Mouse (Mus musculus): ENCODE measurements around the gene Rrp9. TPM values are rescaled to one million over a fixed set of nuclear protein-coding genes. Genes with fewer than 3 reads are reported as not detected.

The Rrp9 gene
- total RNA-seq, 2 experiments from 2014 or later: 3.5 to 6.4 TPM

DNA sequence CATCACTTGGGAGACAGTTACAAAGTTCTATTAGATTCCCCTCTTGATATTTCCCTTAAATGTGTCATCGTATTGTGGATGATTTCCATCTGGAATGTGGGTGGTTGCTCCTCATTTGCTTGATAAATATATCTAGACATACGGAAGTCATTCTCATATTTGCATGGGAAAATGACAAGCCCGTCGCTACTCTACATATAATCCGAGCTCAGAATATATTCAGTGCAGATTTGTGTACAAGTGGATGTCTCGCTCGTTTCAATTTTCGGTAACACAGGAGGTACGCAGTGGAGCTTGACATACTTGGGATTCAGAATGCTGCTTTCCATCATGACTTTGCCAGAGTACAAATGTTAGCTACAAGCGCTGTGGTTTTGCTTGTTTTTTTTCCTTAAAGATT lies 33.6 kb downstream of the Rrp9 start:
- ATAC-seq (replicated peaks; ENCODE audit: low FRiP score, poor library complexity, severe bottlenecking): no peak

- no peak for ATAC-seq (replicated peaks; ENCODE audit: low FRiP score, poor library complexity, severe bottlenecking)
Observed at GRCm38 (mm10) chr9:106512729-106513450, 37.1 kb downstream of the Rrp9 start.

DNA sequence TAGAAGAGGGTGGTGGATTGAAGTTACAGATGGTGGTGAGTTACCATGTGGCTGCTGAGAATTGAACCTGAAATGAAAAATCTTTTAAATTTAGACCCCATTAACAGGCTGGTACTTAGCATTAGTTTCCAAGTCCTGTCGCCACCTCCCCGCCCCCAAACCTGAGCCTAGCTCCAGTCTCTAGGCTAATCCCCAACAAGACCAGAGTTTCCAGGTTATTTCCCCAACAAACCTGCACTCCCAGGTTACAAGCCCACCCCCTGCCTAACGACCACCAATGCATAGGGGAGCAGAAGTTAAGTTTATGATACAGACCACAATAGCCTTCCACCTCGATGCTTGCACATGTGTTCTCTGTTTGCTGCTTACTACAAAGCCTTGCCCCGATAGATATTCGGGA lies 37.8 kb downstream of the Rrp9 start:
- ATAC-seq (replicated peaks; ENCODE audit: low FRiP score, poor library complexity, severe bottlenecking): no peak

GRCm38 (mm10) chr9:106514273-106514672 lies 38.5 kb downstream of the Rrp9 start, which contains the start of gene Iqcf5:
TSS of gene Iqcf5 (plus strand) at chr9:106514573.
- no peak for ATAC-seq (replicated peaks; ENCODE audit: low FRiP score, poor library complexity, severe bottlenecking)

DNA sequence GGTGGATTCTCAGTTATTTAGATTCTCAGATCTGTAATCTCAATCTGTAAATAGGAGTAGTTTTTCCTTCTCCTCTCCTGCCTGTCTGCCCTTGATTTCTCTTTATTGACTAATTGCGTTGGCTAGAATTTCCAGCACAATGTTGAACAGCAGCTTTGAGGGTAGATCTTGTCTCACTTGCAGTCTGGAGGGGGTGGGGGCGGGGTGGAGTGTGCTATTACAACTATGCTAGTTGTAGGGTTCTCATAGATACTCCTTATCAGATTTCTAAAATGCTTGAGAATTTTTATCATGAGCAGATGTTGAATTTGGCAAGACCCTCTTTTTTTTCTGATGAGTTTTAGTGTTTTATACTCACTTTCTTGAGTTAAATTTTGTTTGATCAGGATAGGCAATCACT lies 43.7 kb downstream of the Rrp9 start:
- ATAC-seq (replicated peaks; ENCODE audit: low FRiP score, poor library complexity, severe bottlenecking): no peak

DNA sequence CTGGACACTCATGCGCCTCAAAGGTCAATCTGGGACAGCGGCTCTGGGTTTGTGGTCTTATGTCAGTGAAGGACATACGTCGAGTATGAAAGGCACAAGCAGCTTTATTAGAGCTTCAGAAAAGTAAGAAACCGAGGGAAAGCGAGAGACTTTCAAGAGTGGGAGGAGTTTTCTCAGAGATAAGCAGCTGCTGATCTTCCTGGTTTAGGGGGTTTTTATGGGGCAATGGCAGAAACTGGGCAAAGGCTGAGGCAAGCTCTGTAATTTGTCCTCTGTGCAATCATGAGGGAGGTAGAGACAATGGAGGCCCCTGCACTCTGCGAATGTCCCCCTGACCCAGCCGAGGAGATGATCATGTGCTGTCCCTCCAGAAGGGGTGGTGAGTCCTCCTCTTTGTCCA lies 44.1 kb downstream of the Rrp9 start:
- no peak for ATAC-seq (replicated peaks; ENCODE audit: low FRiP score, poor library complexity, severe bottlenecking)

DNA sequence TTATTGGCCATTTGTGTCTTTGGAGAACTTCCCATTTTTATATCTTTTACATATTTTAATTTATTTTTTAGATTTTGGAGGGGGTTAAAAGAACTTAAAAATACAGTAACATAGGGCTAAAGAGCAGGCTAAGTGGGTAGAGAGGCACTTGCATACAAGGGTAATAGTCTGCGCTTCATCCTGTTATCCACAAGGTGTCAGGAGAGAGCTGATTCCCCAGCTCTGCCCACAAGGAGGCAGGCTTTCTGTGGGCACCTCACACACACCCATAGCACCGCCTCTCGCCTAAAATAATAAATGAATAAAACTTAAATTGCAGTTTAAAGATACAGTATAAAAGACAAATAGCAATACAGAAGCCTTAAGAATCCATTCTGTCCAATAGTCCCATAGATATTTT lies 56.1 kb downstream of the Rrp9 start:
- ATAC-seq (replicated peaks; ENCODE audit: low FRiP score, poor library complexity, severe bottlenecking): peak; percentile 82

- no peak for ATAC-seq (replicated peaks; ENCODE audit: low FRiP score, poor library complexity, severe bottlenecking)
Observed at GRCm38 (mm10) chr9:106534296-106534695, 58.5 kb downstream of the Rrp9 start.

- ATAC-seq (replicated peaks; ENCODE audit: low FRiP score, poor library complexity, severe bottlenecking): no peak
Observed at GRCm38 (mm10) chr9:106534975-106535374, 59.2 kb downstream of the Rrp9 start.

Other genes starting within 250 kb of the Rrp9 start
- gene Alas1, start 227.3 kb upstream of the Rrp9 start, total RNA-seq (2015; ENCODE audit: low replicate concordance): 72.5 and 82.2 TPM in 2 replicates
- 51.7 and 126 TPM in 2 replicates for gene Alas1, start 227.3 kb upstream of the Rrp9 start, total RNA-seq (2017; ENCODE audit: low replicate concordance)
- gene Poc1a, start 194.9 kb upstream of the Rrp9 start, total RNA-seq (2015; ENCODE audit: low replicate concordance): 3.5 and 4.4 TPM in 2 replicates
- gene Poc1a, start 194.9 kb upstream of the Rrp9 start, total RNA-seq (2017; ENCODE audit: low replicate concordance): 5.0 and 10.6 TPM in 2 replicates
- 17.5 and 19.9 TPM in 2 replicates for gene Dusp7, start 107.3 kb upstream of the Rrp9 start, total RNA-seq (2015; ENCODE audit: low replicate concordance)
- gene Dusp7, start 107.3 kb upstream of the Rrp9 start, total RNA-seq (2017; ENCODE audit: low replicate concordance): 3.3 and 4.3 TPM in 2 replicates
- gene Rpl29, start 46.5 kb upstream of the Rrp9 start, total RNA-seq (2015; ENCODE audit: low replicate concordance): 553 and 845 TPM in 2 replicates
- 192 and 282 TPM in 2 replicates for gene Rpl29, start 46.5 kb upstream of the Rrp9 start, total RNA-seq (2017; ENCODE audit: low replicate concordance)
- gene Acy1, start 37.6 kb upstream of the Rrp9 start, total RNA-seq (2015; ENCODE audit: low replicate concordance): 0.77 and 4.2 TPM in 2 replicates
- 4.5 and 7.4 TPM in 2 replicates for gene Acy1, start 37.6 kb upstream of the Rrp9 start, total RNA-seq (2017; ENCODE audit: low replicate concordance)
- gene Abhd14b, start 28.5 kb upstream of the Rrp9 start, total RNA-seq (2015; ENCODE audit: low replicate concordance): 2.5 TPM in 1 of 2 replicates, not detected in the other
- gene Abhd14b, start 28.5 kb upstream of the Rrp9 start, total RNA-seq (2017; ENCODE audit: low replicate concordance): 0.26 TPM in 1 of 2 replicates, not detected in the other
- 0.77 and 7.3 TPM in 2 replicates for gene Abhd14a, start 28.3 kb upstream of the Rrp9 start, total RNA-seq (2015; ENCODE audit: low replicate concordance)
- gene Abhd14a, start 28.3 kb upstream of the Rrp9 start, total RNA-seq (2017; ENCODE audit: low replicate concordance): 0.84 and 3.2 TPM in 2 replicates
- not detected in 2 replicates for gene Pcbp4, start 22.7 kb upstream of the Rrp9 start, total RNA-seq (2015; ENCODE audit: low replicate concordance)
- not detected in 2 replicates for gene Pcbp4, start 22.7 kb upstream of the Rrp9 start, total RNA-seq (2017; ENCODE audit: low replicate concordance)
- not detected in 2 replicates for gene Gpr62, start 10.0 kb upstream of the Rrp9 start, total RNA-seq (2015; ENCODE audit: low replicate concordance)
- not detected in 2 replicates for gene Gpr62, start 10.0 kb upstream of the Rrp9 start, total RNA-seq (2017; ENCODE audit: low replicate concordance)
- 1.7 and 7.3 TPM in 2 replicates for gene Parp3, start 986 bp downstream of the Rrp9 start, total RNA-seq (2015; ENCODE audit: low replicate concordance)
- gene Parp3, start 986 bp downstream of the Rrp9 start, total RNA-seq (2017; ENCODE audit: low replicate concordance): 1.4 and 7.4 TPM in 2 replicates
- not detected in 2 replicates for gene Iqcf1, start 24.0 kb downstream of the Rrp9 start, total RNA-seq (2015; ENCODE audit: low replicate concordance)
- gene Iqcf1, start 24.0 kb downstream of the Rrp9 start, total RNA-seq (2017; ENCODE audit: low replicate concordance): not detected in 2 replicates
- not detected in 2 replicates for gene Iqcf5, start 38.6 kb downstream of the Rrp9 start, total RNA-seq (2015; ENCODE audit: low replicate concordance)
- not detected in 2 replicates for gene Iqcf5, start 38.6 kb downstream of the Rrp9 start, total RNA-seq (2017; ENCODE audit: low replicate concordance)
- not detected in 2 replicates for gene Iqcf3, start 85.7 kb downstream of the Rrp9 start, total RNA-seq (2015; ENCODE audit: low replicate concordance)
- gene Iqcf3, start 85.7 kb downstream of the Rrp9 start, total RNA-seq (2017; ENCODE audit: low replicate concordance): not detected in 2 replicates
- gene Iqcf4, start 95.0 kb downstream of the Rrp9 start, total RNA-seq (2015; ENCODE audit: low replicate concordance): not detected in 2 replicates
- gene Iqcf4, start 95.0 kb downstream of the Rrp9 start, total RNA-seq (2017; ENCODE audit: low replicate concordance): not detected in 2 replicates
- gene Iqcf6, start 150.6 kb downstream of the Rrp9 start, total RNA-seq (2015; ENCODE audit: low replicate concordance): not detected in 2 replicates
- not detected in 2 replicates for gene Iqcf6, start 150.6 kb downstream of the Rrp9 start, total RNA-seq (2017; ENCODE audit: low replicate concordance)
- not detected in 2 replicates for gene Grm2, start 180.1 kb downstream of the Rrp9 start, total RNA-seq (2015; ENCODE audit: low replicate concordance)
- not detected in 2 replicates for gene Grm2, start 180.1 kb downstream of the Rrp9 start, total RNA-seq (2017; ENCODE audit: low replicate concordance)
- gene Tex264, start 210.0 kb downstream of the Rrp9 start, total RNA-seq (2015; ENCODE audit: low replicate concordance): 1.9 and 9.0 TPM in 2 replicates
- 8.8 and 10.9 TPM in 2 replicates for gene Tex264, start 210.0 kb downstream of the Rrp9 start, total RNA-seq (2017; ENCODE audit: low replicate concordance)

Measured in erythroblast, adult 5-6 weeks (primary cell).